Mouse (Mus musculus) testis, adult 2 months (tissue): ENCODE results near the gene Tbx19.

Experiments used
- CTCF ChIP-seq: fragments of 200-500 bp; IDR thresholded peaks from 2 replicates; pipeline ENCODE4 v1.5.1; 2012; ENCODE audit warnings: low read depth, mild to moderate bottlenecking, inconsistent platforms, low read length, moderate library complexity; ENCODE audit not compliant: control insufficient read depth, insufficient read depth, insufficient replicate concordance
- POLR2A ChIP-seq: fragments of 200-500 bp; IDR thresholded peaks from 2 replicates; pipeline ENCODE4 v1.6.1; 2012; ENCODE audit warnings: low read depth, mild to moderate bottlenecking, inconsistent platforms, low read length, moderate library complexity; ENCODE audit not compliant: control insufficient read depth

DNA sequence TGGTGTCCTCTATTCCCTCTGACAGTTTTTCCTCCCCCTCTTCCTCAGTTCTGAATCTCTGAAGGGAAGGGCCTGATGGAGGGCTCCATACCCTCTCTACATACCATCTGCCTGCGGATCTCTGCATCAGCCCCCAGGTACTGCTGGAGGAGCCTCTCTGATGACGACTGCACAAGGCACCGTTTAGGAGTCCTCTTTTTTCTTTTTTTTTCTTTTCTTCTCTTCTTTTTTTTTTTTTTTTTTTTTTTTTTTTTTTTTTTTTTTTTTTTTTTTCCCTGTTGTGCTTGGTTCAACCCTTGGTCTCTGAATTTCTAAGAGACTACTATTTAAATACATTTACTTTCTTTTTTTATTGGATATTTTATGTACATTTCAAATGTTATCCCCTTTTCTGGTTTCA lies 8.9 kb upstream of the Tbx19 start:
- no peak for TF ChIP-seq CTCF
- TF ChIP-seq POLR2A = no peak
